Mouse (Mus musculus): ENCODE measurements around the gene Icam1.
"Not testable (repeated sequence)": the region's sequence is repeated elsewhere in the genome, so short reads cannot be mapped to it uniquely, and the experiment has no call there.

Icam1 gene

DNA sequence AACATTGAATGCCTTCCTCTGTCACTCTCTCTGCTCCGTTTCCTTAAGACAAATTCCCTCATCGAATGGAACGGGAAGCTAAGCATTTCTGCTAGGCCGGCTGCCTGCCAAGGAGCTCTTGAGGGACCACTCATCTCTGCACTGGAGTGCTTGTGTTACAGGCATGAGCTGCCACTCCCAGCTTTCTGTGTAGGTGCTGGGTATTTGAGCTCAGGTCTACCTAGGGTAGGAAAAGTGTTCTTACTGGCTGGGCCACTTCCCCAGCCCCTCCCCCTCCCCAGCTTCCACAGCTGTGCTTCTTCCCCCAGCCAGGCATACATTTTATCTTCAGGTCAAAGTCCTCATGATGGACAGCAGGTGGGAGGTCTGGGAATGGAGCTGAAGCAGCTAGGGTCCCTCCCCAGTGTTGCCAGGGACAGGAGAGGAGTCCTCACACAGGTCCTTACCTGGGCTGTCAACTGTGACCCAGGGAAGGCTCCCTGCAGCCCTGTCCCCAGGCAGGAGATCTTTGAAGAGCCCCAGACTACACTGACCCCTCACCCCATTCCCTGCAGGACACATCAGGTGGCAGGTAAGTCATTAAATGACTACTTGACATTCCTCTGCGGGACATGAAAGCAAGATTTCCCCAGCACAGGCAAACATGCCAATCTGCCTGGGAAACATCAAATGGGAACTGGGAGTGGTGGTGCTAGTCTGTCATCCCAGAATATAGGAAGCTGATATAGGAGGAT lies 22.5 kb upstream of the Icam1 start:
- no peak for DNase-seq (ENCODE audit: low read depth, low spot score)

GRCm38 (mm10) chr9:20995069-20995468 lies 20.7 kb upstream of the Icam1 start:
- DNase-seq (ENCODE audit: low read depth, low spot score): no peak

DNA sequence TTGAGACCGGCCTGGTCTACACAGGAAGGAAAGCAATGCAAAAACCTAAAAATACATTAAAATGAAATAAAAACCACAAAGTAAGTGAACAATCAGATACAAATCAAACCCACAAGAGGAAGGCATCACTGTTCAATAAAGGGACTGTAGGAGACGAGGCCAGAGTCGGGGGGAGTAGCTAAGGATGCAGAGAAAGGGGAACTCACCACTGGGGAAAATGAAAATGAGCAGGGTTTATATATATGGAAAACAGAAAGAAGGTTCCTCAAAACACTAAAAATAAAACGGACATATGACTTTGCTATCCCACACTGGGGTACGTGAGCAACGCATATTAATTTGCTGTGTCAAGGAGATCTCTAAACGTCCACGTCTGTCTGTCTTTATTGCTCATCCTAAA lies 18.7 kb upstream of the Icam1 start:
- DNase-seq (ENCODE audit: low read depth, low spot score): no peak

- not testable (repeated sequence) for DNase-seq (ENCODE audit: low read depth, low spot score)
Measured at GRCm38 (mm10) chr9:20998337-20998736, 17.4 kb upstream of the Icam1 start.

DNA sequence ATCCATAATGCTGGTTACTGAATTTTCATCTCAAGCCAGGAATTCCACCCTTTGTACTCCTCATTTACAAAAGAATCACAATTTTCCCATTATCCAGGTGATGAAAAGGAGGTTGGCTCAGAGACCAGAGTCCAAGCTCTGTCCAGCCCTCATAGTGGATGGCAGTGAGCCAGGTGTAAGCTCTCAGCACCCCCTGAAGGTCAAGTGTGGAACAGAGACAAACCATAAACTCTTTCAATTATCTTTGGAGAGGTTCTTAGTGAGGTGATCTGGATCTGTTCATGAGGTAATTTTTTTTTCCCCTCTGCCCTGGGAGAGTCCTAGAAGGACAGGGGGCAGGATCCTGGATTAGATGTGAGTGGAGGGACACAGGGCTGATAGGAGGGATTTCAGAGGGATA lies 15.0 kb upstream of the Icam1 start:
- DNase-seq (ENCODE audit: low read depth, low spot score): no peak

- no peak for DNase-seq (ENCODE audit: low read depth, low spot score)
Measured at GRCm38 (mm10) chr9:21001651-21002200, 14.1 kb upstream of the Icam1 start.

DNA sequence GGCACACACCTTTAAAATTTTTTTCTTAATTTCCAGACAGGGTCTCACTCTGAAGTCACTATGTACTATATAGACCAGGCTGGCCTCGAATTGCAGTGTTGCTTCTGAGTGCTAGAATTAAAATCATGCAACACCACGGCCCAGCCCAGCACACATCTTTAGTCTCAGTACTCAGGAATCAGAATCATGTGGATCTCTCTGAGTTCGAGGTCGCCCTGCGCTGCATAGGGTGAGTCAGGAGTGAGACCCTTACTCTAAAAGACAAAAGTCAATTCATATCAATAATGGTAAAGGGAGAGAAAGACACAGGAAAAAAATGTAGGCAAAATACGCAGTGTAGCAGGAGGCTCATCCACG lies 13.5 kb upstream of the Icam1 start:
- no peak for DNase-seq (ENCODE audit: low read depth, low spot score)

DNA sequence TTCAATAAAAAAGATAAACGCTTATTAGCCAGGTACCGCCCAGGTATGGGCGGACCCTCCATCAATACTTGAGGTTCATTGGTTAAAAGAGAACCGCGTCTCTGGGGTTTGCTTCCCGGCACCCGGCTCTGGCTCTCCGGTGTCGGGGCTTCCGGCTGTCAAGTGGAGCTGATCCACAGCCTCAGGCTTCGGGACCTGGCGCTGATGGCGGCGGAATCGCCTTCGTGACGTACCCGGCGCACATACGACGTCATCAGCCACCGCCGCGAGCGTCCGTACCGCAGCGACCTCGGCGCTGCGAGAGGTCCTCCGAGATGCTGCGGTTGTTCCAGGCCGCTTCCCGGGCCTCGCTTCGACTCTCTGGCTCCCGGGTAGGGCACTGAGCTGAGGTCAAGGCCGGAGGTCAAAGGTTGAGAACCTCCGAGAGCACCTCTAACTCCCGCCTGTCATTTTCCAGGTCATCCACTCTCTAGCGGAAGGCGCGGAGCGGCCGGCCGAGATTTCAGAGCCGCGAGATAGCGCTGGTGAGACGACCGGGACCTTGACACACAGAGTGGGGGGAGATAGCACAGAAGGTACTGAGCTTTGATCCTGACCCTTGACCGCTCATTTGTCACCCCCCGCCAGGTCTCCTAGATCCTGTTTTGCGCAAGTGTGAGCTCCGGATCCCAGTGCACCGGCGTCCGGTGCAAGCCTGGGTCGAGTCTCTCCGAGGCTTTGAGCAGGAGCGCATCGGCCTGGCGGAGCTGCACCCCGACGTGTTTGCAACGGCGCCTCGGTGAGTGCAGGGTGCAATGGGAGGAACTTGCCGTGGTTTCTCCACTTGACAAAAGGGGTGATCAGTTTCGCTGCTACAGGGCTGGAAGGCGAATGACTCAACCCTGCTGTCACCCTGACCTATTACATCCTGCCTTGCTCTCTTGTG lies 12.9 kb upstream of the Icam1 start, which contains the start of gene Mrpl4:
Gene Mrpl4, plus strand, starts transcription at position 112 of the 925 bp plus-strand sequence.
- DNase-seq (ENCODE audit: low read depth, low spot score): peak; percentile 94

DNA sequence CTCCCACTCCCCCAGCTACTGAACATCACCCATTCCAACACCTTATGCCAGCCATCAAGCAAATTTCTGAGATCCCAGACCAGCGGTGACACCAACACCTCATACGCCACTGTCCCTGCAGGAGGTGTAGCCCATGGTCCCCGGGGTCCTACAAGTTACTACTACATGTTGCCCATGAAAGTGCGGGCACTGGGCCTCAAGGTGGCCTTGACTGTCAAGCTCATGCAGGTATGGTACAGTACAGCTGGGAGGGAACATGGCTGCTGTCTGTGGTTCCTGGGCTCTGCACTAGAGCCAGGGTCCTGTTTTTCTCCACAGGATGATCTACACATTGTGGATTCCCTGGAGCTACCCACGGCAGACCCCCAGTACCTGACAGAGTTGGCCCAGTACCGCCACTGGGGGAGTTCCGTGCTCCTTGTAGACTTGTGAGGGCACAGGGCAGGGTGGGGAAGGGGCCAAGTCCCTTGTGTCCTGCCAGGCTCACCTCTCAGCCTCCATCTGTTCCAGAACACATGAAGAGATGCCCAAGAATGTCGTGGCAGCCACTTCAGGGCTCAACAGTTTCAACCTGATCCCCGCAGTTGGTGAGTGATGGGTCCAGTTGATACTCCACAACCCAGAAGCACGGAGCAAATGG lies 8.4 kb upstream of the Icam1 start:
- DNase-seq (ENCODE audit: low read depth, low spot score): no peak

DNA sequence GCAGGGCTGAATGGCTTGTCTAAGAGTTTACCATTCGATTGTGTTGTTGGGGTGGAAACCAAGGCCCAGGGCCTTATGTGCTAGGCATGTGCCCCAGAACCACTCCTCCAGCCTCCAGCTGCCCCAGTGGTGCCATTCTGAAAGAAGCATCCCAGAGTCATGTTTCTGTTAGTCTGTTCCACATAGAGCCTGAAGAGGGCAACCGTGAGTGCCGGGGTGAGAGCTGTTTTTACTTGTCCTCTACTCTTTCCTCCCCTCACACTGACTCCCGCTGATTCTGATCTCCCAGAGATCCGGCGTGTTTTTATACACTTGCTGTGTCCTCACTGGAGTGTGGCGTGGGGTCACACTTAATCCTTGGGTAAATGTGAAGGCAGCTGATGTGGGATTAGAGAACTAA lies 7.8 kb upstream of the Icam1 start:
- no peak for DNase-seq (ENCODE audit: low read depth, low spot score)

GRCm38 (mm10) chr9:21010362-21010761 lies 5.4 kb upstream of the Icam1 start:
- no peak for DNase-seq (ENCODE audit: low read depth, low spot score)

- not testable (repeated sequence) for DNase-seq (ENCODE audit: low read depth, low spot score)
Measured at GRCm38 (mm10) chr9:21010939-21011541, 4.7 kb upstream of the Icam1 start.

GRCm38 (mm10) chr9:21011846-21012312 lies 3.9 kb upstream of the Icam1 start:
- no peak for DNase-seq (ENCODE audit: low read depth, low spot score)

DNA sequence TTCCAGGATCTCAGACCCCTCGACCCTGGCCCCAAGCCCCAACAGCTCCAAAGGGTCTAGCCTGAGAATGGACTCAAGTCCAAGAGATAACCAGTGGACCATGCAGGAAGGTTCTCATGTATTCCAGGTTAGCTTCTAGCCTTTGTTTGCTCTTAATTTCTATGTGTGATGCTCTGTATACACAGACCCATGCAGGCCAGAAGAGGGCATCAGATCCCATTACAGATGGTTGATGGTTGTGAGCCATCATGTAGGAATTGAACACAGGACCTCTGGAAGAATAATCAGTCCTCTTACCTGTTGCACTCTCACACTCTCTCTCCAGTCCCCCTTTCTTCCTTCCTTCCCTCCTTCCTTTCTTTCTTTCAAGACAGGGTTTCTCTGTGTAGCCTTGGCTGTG lies 3.4 kb upstream of the Icam1 start:
- DNase-seq (ENCODE audit: low read depth, low spot score): no peak

DNA sequence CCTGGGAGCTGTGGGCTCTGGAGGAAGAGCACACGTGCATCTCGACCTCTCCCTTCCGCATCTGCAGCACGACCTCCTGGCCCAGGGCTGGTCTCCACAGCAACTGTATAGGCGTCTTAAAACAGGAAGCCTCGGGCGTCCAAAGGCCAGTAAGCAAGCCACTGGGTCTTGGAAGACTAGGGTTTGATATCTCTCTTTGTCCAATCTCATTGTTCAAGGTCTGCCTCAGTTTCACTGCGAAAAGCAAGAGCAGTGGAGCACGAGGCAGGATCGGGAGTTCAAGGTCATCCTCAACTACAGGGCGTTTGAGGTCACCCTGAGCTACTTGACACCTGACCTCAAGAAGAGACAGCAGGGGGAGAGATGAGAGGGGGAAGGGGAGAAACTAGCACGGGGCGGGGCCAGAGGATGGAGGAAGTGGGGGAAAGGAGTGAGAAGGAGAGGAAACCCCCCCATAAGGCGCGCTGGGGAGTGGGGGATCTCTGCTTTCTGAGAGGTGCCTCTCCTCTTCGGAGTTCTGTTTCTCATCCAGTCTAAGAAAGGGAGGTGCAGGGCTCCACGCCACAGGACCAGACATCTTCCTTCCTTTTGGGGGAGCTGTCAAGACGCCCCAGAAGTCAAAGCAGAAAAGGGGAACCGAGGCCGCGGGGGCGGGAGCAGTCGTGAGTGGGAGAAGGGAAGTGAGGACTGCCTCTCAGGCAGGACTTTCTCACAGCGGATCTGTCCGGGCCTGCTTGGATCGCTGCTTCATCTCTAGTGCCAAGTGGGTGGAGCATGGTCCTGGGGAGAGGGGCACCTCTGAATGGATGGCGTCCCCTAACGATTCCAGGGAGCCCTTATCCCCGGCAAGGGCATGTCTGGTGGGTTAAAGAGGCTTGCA lies 854 bp upstream of the Icam1 start:
- no peak for DNase-seq (ENCODE audit: low read depth, low spot score)

DNA sequence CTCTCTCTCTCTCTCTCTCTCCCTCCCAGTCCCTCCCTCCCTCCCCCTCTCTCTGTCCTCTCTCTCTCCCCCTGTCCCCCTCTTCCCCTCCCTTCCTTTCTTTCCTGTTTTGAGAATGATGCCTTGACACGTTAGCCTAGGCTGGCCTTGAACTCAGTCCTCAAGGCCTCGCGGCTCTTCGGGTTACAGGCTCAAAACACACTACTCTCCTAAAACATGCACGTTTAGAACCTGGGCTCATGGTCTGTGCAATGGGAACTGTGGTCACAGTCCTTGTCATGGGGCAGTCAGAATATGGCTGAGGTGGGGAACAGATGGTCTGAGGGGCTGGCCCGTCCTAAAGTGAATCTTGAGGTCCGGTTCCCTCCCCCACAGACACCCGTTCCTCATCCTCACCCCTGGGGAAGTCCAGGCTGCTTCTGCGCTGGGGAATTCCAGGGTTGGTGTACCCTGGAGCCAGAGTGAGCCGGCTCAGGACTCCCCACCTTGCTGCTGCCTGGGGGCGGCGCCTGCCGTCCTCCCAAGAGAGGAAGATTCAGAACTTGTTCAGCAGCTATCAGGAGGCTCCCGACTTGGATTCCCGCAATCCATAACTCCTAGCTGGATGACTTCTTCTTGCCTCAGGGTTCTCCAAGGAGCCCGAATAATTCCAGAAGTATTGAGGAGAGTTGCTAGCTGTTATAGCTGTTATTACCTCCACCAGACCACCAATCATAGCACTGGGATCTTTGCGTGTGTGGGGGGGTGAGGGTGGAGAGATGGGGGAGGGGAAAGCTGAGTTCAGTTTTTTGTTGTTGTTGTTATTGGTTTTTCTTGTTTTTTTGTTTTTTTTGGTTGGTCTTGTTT lies 769 bp downstream of the Icam1 start:
- DNase-seq (ENCODE audit: low read depth, low spot score): no peak

- DNase-seq (ENCODE audit: low read depth, low spot score): no peak
Measured at GRCm38 (mm10) chr9:21017177-21017575, 1.4 kb downstream of the Icam1 start.

DNA sequence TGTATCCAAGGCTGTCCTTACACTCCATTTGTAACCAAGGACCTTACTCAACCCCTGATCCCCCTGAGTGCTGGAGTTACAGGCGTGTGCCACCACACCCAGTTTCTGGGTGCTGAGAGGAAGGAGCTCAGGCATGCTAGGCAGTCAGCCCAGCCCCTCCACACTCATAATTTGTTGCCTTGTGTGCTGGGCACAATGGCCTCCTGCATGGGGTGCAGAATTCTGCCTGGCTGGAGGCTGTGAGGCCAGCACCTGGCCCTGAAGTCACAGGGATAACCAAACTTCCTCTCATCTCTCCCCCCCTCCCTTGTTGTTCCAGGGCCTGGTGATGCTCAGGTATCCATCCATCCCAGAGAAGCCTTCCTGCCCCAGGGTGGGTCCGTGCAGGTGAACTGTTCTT lies 2.8 kb downstream of the Icam1 start:
- DNase-seq (ENCODE audit: low read depth, low spot score): no peak

GRCm38 (mm10) chr9:21021363-21021762 lies 5.6 kb downstream of the Icam1 start:
- DNase-seq (ENCODE audit: low read depth, low spot score): no peak

- no peak for DNase-seq (ENCODE audit: low read depth, low spot score)
Measured at GRCm38 (mm10) chr9:21022288-21022687, 6.5 kb downstream of the Icam1 start.
